19 mouse cellular contexts compared by ENCODE assay signal in genomic region chr4:32158451-32158850, GRCm38 (mm10).
DNase-seq lines count a peak whose midpoint lies in the region; ATAC-seq lines count a peak whose summit lies in the region.
"Had no signal": no experiment of that assay in that cellular context is flagged by ENCODE, and none has a peak within 500 bp of the region (broad histone marks: within the 10 kb centered on the region; RNA-seq: fewer than 3 reads in every experiment).

No protein-coding gene starts in this region.

- no peak for ATAC-seq in megakaryocyte-erythroid progenitor cell, adult 5-6 weeks (replicated peaks; ENCODE audit: low FRiP score, low TSS enrichment, poor library complexity, severe bottlenecking)
- ATAC-seq: forebrain, embryonic 15.5 days had no signal

- intact Hi-C loops in left cerebral cortex, postnatal 4 days (cut with DNase I) = no loop called here

- peak; percentile 14 for DNase-seq in left cerebral cortex, adult 11 months (ENCODE audit: low spot score)
- DNase-seq in left cerebral cortex, postnatal 4 days = no peak
- DNase-seq in testis, postnatal 14 days (ENCODE audit: low spot score) = peak; percentile 17
- no peak for DNase-seq in testis, postnatal 10 days (ENCODE audit: low spot score)
- DNase-seq in ZHBTc4 (ENCODE audit: low read depth, low spot score) = peak; percentile 49
- peak; percentile 35 for DNase-seq in naive thymus-derived CD4-positive, alpha-beta T cell, adult 2 months (ENCODE audit: low read depth)
- DNase-seq in urinary bladder, postnatal 10 days (ENCODE audit: low spot score) = no peak
- DNase-seq: adrenal gland, postnatal 10 days; adrenal gland, postnatal 36 days; B cell, adult 2 months; cerebellum, adult 11 months; cerebellum, adult 2 months; cerebellum, adult 9-11 months; cerebellum, postnatal 25 days; gastrocnemius, postnatal 10 days; gastrocnemius, postnatal 36 days; heart, adult 2 months had no signal

Comparison
In these comparisons a context has a peak if more than half of its experiments do, and no peak if none do; other contexts are left out.
1. DNase-seq: peak in left cerebral cortex, adult 11 months (single experiment), testis, postnatal 14 days (single experiment), ZHBTc4 (single experiment) and naive thymus-derived CD4-positive, alpha-beta T cell, adult 2 months (single experiment); none in left cerebral cortex, postnatal 4 days (single experiment), testis, postnatal 10 days (single experiment) and urinary bladder, postnatal 10 days (single experiment).